Mouse (Mus musculus) cerebellum, adult 2 months (tissue): ENCODE measurements around the gene Il23r.

Source experiments
- CTCF ChIP-seq: fragments of 200-500 bp; IDR thresholded peaks from 2 replicates; pipeline ENCODE4 v1.5.1; 2011; ENCODE audit warnings: low read depth, mild to moderate bottlenecking, control low read depth, low read length, moderate library complexity, borderline replicate concordance; ENCODE audit not compliant: insufficient read depth
- POLR2A ChIP-seq: fragments of 200-500 bp; IDR thresholded peaks from 2 replicates; pipeline ENCODE4 v1.6.1; 2011; ENCODE audit warnings: low read length, control low read depth, borderline replicate concordance; ENCODE audit not compliant: insufficient read depth

DNA sequence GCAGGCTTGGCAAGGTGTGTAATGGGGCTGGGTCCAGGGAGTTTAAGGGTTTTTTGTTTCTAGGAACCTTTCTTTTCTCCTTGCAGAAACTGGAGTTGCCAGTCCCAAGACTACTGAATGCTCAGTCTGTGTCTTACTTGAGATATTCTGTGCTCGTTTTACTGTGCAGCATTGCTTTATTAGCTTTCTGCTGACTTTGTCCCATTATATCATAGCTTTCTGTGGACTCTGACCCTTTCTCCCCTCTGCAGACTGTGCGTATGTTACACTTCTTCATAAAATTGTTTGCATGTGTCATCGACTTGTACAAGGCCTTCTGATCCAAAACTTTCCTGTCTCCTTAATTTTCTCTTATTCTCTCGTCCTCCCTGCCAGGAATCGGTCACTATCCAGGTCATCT is 34.7 kb upstream of the Il23r start:
- TF ChIP-seq CTCF (no peak), POLR2A (no peak)
